Mouse (Mus musculus) cerebellum, adult 2 months (tissue): ENCODE measurements around the gene Gss.

Source experiments
- CTCF ChIP-seq: fragments of 200-500 bp; IDR thresholded peaks from 2 replicates; pipeline ENCODE4 v1.5.1; 2011; ENCODE audit warnings: low read depth, mild to moderate bottlenecking, control low read depth, low read length, moderate library complexity, borderline replicate concordance; ENCODE audit not compliant: insufficient read depth
- POLR2A ChIP-seq: fragments of 200-500 bp; IDR thresholded peaks from 2 replicates; pipeline ENCODE4 v1.6.1; 2011; ENCODE audit warnings: low read length, control low read depth, borderline replicate concordance; ENCODE audit not compliant: insufficient read depth

DNA sequence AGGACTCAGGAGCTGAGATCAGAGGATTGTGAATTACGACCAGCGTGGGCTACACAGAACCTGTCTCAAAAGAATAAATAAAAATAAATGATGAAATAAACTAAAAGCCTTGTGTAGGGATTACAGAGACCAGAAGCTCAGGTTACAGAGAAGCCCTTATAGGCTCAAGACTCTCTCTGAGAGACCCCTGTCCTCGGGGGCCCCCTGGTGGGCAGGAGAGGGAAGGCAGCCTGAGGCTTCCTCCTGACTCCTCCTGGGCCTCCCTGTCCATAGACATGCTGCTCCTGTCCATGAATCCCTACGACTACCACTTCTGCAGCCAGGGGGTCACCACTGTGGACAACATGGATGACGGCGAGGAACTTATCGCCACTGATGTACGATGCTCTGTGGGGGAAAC is 27.2 kb upstream of the Gss start:
- TF ChIP-seq CTCF (peak; percentile 85), POLR2A (no peak)
